Mouse (Mus musculus): Measurements from ENCODE around the gene Vps35.

DNA sequence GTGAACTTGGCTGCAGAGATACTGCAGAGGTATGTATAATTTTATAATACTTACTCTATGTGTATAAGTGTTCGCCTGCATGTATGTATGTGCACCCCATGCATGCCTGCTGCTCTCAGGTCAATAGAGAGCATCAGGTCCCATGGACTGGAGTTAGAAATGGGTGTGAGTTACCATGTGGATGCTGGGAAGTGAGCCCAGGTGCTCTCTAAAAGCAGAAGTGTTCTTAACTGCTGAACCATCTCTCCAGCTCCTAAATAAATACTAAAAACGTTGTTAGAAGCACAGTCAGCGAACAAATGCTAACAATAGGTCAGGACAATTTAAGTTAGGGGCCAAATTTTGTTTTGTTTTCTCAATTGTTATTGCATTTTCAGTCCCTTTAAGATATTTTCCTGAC, 3.3 kb upstream of the Vps35 start:
- TF ChIP-seq CTCF (IDR thresholded peaks at IDR 0.05; ENCODE audit: extremely low read depth, insufficient read length, insufficient replicate concordance, low read depth, low read length), result no peak
- no peak for TF ChIP-seq POLR2A (IDR thresholded peaks at IDR 0.05; ENCODE audit: low read depth, low read length)
